Mouse (Mus musculus): Measurements from ENCODE around the gene Ugp2. TPM values are rescaled to one million over a fixed set of nuclear protein-coding genes. Genes with fewer than 3 reads are reported as not detected.
"Not testable (repeated sequence)": the region's sequence is repeated elsewhere in the genome, so short reads cannot be mapped to it uniquely, and the experiment has no call there.

Gene Ugp2
- total RNA-seq, 4 experiments from 2014 or later, result 77.2 to 90.9 (median 84.2) TPM

GRCm38 (mm10) chr11:21337855-21338254 lies 33.1 kb downstream of the Ugp2 start:
- no peak for DNase-seq (ENCODE audit: low spot score in 2 of 2)

- DNase-seq (ENCODE audit: low spot score in 2 of 2), result no peak
Measured at GRCm38 (mm10) chr11:21332639-21333295, 38.2 kb downstream of the Ugp2 start.

- no peak for DNase-seq (ENCODE audit: low spot score in 2 of 2)
Measured at GRCm38 (mm10) chr11:21328141-21328540, 42.9 kb downstream of the Ugp2 start.

GRCm38 (mm10) chr11:21327486-21327885 lies 43.5 kb downstream of the Ugp2 start:
- no peak for DNase-seq (ENCODE audit: low spot score in 2 of 2)

GRCm38 (mm10) chr11:21326770-21327169 lies 44.2 kb downstream of the Ugp2 start:
- no peak for DNase-seq (ENCODE audit: low spot score in 2 of 2)

- no peak for DNase-seq (ENCODE audit: low spot score in 2 of 2)
Measured at GRCm38 (mm10) chr11:21325781-21326180, 45.2 kb downstream of the Ugp2 start.

GRCm38 (mm10) chr11:21322349-21322748 lies 48.7 kb downstream of the Ugp2 start:
- DNase-seq (ENCODE audit: low spot score in 2 of 2), result no peak

- DNase-seq (ENCODE audit: low spot score in 2 of 2), result no peak
Measured at GRCm38 (mm10) chr11:21321577-21321976, 49.4 kb downstream of the Ugp2 start.

- no peak for DNase-seq (ENCODE audit: low spot score in 2 of 2)
Measured at GRCm38 (mm10) chr11:21313922-21314657, 56.9 kb downstream of the Ugp2 start.

- DNase-seq (ENCODE audit: low spot score in 2 of 2), result no peak
Measured at GRCm38 (mm10) chr11:21309516-21309915, 61.5 kb downstream of the Ugp2 start.

GRCm38 (mm10) chr11:21308119-21308518 lies 62.9 kb downstream of the Ugp2 start:
- DNase-seq (ENCODE audit: low spot score in 2 of 2), result no peak

- no peak for DNase-seq (ENCODE audit: low spot score in 2 of 2)
Measured at GRCm38 (mm10) chr11:21307078-21307668, 63.8 kb downstream of the Ugp2 start.

GRCm38 (mm10) chr11:21303619-21304018 lies 67.4 kb downstream of the Ugp2 start:
- no peak for DNase-seq (ENCODE audit: low spot score in 2 of 2)

- DNase-seq (ENCODE audit: low spot score in 2 of 2), result no peak
Measured at GRCm38 (mm10) chr11:21295486-21295885, 75.5 kb downstream of the Ugp2 start.

- not testable (repeated sequence) for DNase-seq (ENCODE audit: low spot score in 2 of 2)
Measured at GRCm38 (mm10) chr11:21288153-21288552, 82.8 kb downstream of the Ugp2 start.

- DNase-seq (ENCODE audit: low spot score in 2 of 2), result no peak
Measured at GRCm38 (mm10) chr11:21286391-21286790, 84.6 kb downstream of the Ugp2 start.

- DNase-seq (ENCODE audit: low spot score in 2 of 2), result no peak
Measured at GRCm38 (mm10) chr11:21276151-21276550, 94.8 kb downstream of the Ugp2 start.

Small RNAs within 50 kb of the gene (microRNA-seq; reads per million reads assigned to microRNA genes)
- gene Mir1933, result 0 reads per million in 2 experiments

Other genes with a start within 250 kb of the Ugp2 start
- 10 to 100 TPM; 26.6 to 32.0 (median 28.0) TPM for gene Vps54, start 131.9 kb downstream of the Ugp2 start, total RNA-seq (2022)
- 10 to 100 TPM; 12.1 to 16.9 (median 13.8) TPM for gene Wdpcp, start 201.0 kb upstream of the Ugp2 start, total RNA-seq (2022)
- 100 to 1,000 TPM; 648 to 912 (median 773) TPM for gene Mdh1, start 201.2 kb upstream of the Ugp2 start, total RNA-seq (2022)

All from layer of hippocampus, adult 8-10 months (tissue).